Mouse (Mus musculus) left cerebral cortex, postnatal 25 days (tissue): ENCODE results near the gene Eno4. TPM values are rescaled to one million over a fixed set of nuclear protein-coding genes. Genes with fewer than 3 reads are reported as not detected.
"Not testable (repeated sequence)": the region's sequence is repeated elsewhere in the genome, so short reads cannot be mapped to it uniquely, and the experiment has no call there.

ENCODE experiments used
- DNase-seq, 2 experiments: peaks; one replicate each; pipeline ENCODE4 v3.0.0; 2022; ENCODE audit warnings: low spot score in 2 of 2, mixed read lengths in 1 of 2
- intact Hi-C: fragments of 180-260 bp; cut with DNase I; formaldehyde crosslinking; loops from one replicate; pipeline ENCODE4 v1.15.1; 2025
- total RNA-seq, 2 experiments: library from RNA; stranded (reverse); gene quantifications; 2 replicates each; pipeline ENCODE4 v1.2.3; 2021

Eno4 gene
- 1 to 10 TPM; 2.2 to 2.3 TPM for total RNA-seq

- intact Hi-C loops = loop anchor here (5.0 kb wide), 1 partner anchor 134 kb away; the partner anchor contains the start of gene Shtn1
Observed at GRCm38 (mm10) chr19:58942841-58943828, at the start of gene Eno4, which contains the start of gene Hspa12a. TSS of gene Eno4 (plus strand) at chr19:58943425. TSS of gene Hspa12a (minus strand) at chr19:58943654.

GRCm38 (mm10) chr19:58896216-58896615, 47.0 kb upstream of the Eno4 start:
- peak; percentile 42 to 73 for DNase-seq

More at GRCm38 (mm10) chr19:58942841-58943828, at the start of gene Eno4, which contains the start of gene Hspa12a:
- peak; percentile 96 for DNase-seq

GRCm38 (mm10) chr19:58900471-58900870, 42.8 kb upstream of the Eno4 start:
- intact Hi-C loops, DNase-seq: not testable (repeated sequence)

More at GRCm38 (mm10) chr19:58896216-58896615, 47.0 kb upstream of the Eno4 start:
- intact Hi-C loops = no loop called here

GRCm38 (mm10) chr19:58903079-58903898, 39.9 kb upstream of the Eno4 start:
- intact Hi-C loops = no loop called here

GRCm38 (mm10) chr19:58903899-58904327, 39.3 kb upstream of the Eno4 start:
- peak; percentile 88 to 89 for DNase-seq
- intact Hi-C loops = loop anchor here (1.0 kb wide), 2 partner anchors 98 to 141 kb away; no protein-coding TSS in a partner anchor

More at GRCm38 (mm10) chr19:58903079-58903898, 39.9 kb upstream of the Eno4 start:
- DNase-seq = no peak

GRCm38 (mm10) chr19:58906685-58907084, 36.5 kb upstream of the Eno4 start:
- intact Hi-C loops = no loop called here

GRCm38 (mm10) chr19:58908018-58908417, 35.2 kb upstream of the Eno4 start:
- DNase-seq = no peak
- intact Hi-C loops = no loop called here

More at GRCm38 (mm10) chr19:58906685-58907084, 36.5 kb upstream of the Eno4 start:
- DNase-seq = no peak

- intact Hi-C loops = loop anchor here (1.0 kb wide), 2 partner anchors 285 to 297 kb away; no protein-coding TSS in a partner anchor
Observed at GRCm38 (mm10) chr19:58910941-58911368, 32.3 kb upstream of the Eno4 start.

GRCm38 (mm10) chr19:58911386-58911785, 31.8 kb upstream of the Eno4 start:
- intact Hi-C loops = loop anchor here (1.0 kb wide), 2 partner anchors 285 to 297 kb away; no protein-coding TSS in a partner anchor
- DNase-seq = peak; percentile 65 to 70

More at GRCm38 (mm10) chr19:58910941-58911368, 32.3 kb upstream of the Eno4 start:
- DNase-seq = no peak

- no peak for DNase-seq
- intact Hi-C loops = no loop called here
Observed at GRCm38 (mm10) chr19:58913301-58913700, 29.9 kb upstream of the Eno4 start.

- no peak for DNase-seq
- intact Hi-C loops = no loop called here
Observed at GRCm38 (mm10) chr19:58918597-58918996, 24.6 kb upstream of the Eno4 start.

GRCm38 (mm10) chr19:58919148-58919547, 24.1 kb upstream of the Eno4 start:
- no peak for DNase-seq
- intact Hi-C loops = no loop called here

- intact Hi-C loops = no loop called here
- no peak for DNase-seq
Observed at GRCm38 (mm10) chr19:58931081-58931800, 12.0 kb upstream of the Eno4 start.

GRCm38 (mm10) chr19:58933062-58933461, 10.2 kb upstream of the Eno4 start:
- intact Hi-C loops = no loop called here
- DNase-seq = no peak

- intact Hi-C loops = no loop called here
- DNase-seq = no peak
Observed at GRCm38 (mm10) chr19:58945959-58946358, 2.7 kb downstream of the Eno4 start.

- DNase-seq = no peak
Observed at GRCm38 (mm10) chr19:58951521-58951920, 8.3 kb downstream of the Eno4 start.

GRCm38 (mm10) chr19:58952236-58952635, 9.0 kb downstream of the Eno4 start:
- intact Hi-C loops = no loop called here
- DNase-seq = no peak

More at GRCm38 (mm10) chr19:58951521-58951920, 8.3 kb downstream of the Eno4 start:
- intact Hi-C loops = no loop called here

- intact Hi-C loops = no loop called here
- no peak for DNase-seq
Observed at GRCm38 (mm10) chr19:58954779-58955178, 11.6 kb downstream of the Eno4 start.

- intact Hi-C loops = no loop called here
- no peak for DNase-seq
Observed at GRCm38 (mm10) chr19:58963011-58963410, 19.8 kb downstream of the Eno4 start.
